Mouse (Mus musculus) cerebellum, postnatal 4 days (tissue): ENCODE measurements around the gene Anln.
A peak's percentile ranks its signal among the peaks of the same experiment; 100 is the strongest.

ENCODE experiments used
- DNase-seq, 2 experiments: peaks; one replicate each; pipeline ENCODE4 v3.0.0; 2022; ENCODE audit warnings: low spot score in 2 of 2, mixed read lengths in 1 of 2

Gene Anln

GRCm38 (mm10) chr9:22402976-22403375 lies 14.0 kb upstream of the Anln start:
- DNase-seq = no peak

DNA sequence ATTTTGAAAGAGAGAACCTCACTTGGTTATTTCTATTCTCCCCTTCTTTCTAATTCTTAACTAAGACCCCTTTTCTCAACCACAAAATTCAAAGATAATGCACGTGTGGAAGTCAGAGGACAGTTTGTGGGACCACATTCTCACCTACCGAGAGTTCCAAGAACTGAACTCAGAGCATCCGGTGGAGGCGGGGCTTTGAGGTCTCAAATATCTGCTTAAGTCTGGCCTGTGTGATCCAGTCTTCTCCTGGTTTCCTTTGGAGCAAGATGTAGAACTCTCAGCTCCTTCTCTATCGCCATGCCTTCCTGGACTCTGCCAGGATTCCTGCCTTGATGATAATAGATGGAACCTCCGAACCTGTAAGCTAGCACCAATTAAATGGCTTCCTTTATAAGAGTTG lies 13.0 kb upstream of the Anln start:
- no peak for DNase-seq

- DNase-seq = no peak
Measured at GRCm38 (mm10) chr9:22399021-22399420, 10.0 kb upstream of the Anln start.

- no peak for DNase-seq
Measured at GRCm38 (mm10) chr9:22394725-22395124, 5.7 kb upstream of the Anln start.

DNA sequence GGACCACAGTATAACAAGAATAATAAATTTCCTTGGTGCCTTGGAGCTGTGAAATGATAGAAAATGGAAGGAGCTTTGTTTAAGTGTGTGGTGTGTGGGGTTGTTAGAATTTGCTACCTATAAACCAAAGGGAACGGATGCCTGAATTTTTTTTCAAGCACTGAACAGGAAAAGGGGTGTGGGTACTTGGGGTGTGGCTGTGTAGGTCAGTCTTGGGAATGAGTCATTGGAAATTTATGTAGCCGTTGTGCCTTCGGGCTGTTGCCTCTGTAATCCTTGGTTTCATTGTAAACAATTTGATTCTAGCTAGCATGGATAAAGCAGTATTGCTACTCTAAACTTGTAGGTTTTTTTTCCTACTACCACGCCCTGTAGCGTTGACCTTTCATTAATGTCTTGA lies 1.4 kb upstream of the Anln start:
- DNase-seq = no peak

- no peak for DNase-seq
Measured at GRCm38 (mm10) chr9:22389736-22390245, 803 bp upstream of the Anln start.

DNA sequence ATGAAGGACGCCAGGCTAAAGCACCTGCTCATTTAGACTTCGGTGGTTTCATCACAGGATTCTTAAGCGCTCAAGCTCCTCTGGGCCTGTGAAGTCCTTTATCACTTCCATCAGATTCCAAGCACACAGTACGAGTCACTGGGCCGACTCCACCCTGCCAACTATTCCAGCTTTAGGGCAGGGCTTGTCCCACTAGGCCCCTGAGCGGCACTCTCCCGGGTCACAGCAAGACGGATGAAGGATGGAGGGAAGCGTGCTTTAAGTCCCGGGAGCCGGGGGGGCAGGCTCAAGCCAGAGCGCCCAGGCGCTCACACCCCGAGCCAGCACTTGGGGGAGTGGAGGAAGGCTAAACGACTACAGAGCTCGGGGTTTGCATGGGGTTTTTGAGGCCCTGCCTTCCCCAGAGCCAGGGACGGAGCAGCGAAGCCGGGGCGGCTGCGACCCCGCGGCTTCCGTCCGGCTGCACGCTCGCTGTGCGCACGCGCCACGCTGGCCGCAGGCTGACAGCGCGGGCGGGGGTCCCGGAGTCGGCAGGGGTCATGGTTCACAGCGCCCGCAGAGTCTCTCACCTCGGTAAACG lies 497 bp downstream of the Anln start:
- DNase-seq = no peak

- no peak for DNase-seq
Measured at GRCm38 (mm10) chr9:22387901-22388300, 1.1 kb downstream of the Anln start.

- DNase-seq = no peak
Measured at GRCm38 (mm10) chr9:22385890-22386289, 3.1 kb downstream of the Anln start.

DNA sequence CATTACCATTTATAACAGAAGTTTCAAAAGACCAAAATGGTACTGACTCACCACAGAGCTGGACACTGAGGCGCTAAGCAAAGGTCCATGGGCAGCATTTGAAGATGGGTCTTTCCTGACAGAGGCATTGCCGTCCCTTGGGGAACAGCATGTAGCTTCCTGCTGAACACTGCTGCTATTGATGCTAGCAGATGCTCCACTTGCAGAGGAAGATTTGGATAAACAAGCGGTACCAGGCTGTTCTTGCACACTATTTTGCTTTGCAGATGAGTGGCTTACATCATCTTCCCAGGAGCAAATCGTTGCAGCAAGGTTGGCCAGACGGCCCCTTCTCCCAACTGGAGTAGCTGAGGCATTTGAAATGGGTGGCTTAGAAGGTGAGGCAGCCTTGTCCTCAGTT lies 12.9 kb downstream of the Anln start:
- DNase-seq = no peak

GRCm38 (mm10) chr9:22372760-22373159 lies 16.2 kb downstream of the Anln start:
- DNase-seq = peak in 1 of 2 experiments; percentile 7

GRCm38 (mm10) chr9:22368030-22368429 lies 21.0 kb downstream of the Anln start:
- no peak for DNase-seq

DNA sequence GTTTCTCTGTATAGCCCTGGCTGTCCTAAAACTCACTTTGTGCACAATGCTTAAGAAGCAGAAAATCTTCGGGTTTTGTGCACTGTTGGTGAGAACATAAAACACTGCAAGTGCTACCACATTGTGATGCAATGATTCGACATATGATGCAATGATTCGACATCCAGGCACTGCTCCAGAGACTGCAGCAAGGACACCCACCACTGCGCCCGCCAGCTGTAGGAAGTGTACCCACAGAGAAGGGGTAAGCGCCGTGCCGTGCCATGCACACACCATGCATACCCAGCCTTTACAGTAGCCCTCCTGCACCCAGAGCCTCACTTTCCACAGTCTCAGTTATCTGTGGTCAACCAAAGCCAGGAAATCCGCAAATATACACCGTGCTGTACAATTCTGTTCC lies 22.4 kb downstream of the Anln start:
- no peak for DNase-seq

DNA sequence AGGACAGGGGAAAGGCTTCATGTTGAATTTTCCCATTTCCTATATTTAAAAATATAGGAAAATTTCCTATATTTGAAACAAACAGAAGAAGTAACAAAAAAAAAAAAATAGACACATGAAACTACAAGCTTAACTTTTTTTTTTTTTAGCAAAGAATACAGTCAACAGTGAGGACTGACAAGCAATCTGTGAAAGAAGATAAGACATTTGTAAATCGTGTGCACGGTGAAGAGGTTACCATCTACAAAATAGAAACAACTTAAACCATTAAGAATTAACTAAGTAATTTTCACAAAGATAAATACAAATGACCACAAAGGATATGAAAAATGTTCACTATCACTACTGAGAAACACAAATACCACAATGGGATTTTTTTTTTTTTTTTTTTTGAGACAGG lies 22.8 kb downstream of the Anln start:
- no peak for DNase-seq

GRCm38 (mm10) chr9:22360916-22361315 lies 28.1 kb downstream of the Anln start:
- no peak for DNase-seq

DNA sequence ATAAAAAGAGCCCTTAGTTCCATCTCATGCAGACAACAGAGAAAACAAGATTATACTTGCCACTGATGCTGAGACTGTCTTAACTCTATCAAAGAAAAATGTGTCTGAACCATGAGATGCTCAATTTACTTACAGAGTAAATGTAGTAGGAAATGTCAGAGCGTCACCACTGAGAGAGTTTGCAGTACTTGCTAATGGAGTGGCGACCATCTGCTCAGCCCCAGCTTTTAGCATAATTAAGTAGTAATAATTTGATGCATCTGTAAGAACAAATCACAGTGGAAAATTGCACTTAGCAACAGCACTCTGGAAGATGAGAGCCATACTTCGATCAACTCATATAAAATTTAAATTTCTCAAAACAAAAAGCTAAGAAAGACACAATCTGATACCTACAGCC lies 33.1 kb downstream of the Anln start:
- no peak for DNase-seq

- DNase-seq = no peak
Measured at GRCm38 (mm10) chr9:22353901-22354300, 35.1 kb downstream of the Anln start.

DNA sequence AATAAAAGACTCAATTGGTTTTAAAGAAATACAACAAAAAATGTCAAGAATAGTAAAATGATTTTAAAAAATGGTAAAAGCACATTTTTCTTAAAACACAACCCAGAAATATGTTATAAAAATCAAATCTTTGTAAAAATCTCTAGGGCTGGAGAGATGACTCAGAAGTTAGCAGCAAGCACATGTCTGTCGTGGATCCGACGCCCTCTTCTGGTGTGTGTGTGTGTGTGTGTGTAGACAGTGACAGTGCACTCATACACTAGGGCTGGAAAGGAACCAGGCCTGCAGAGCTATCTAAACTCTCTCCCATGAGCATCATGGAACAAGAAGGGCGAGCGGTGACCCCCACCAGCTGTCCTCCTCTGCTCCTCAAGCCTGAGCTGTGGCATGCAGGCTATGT lies 35.5 kb downstream of the Anln start:
- DNase-seq = no peak

DNA sequence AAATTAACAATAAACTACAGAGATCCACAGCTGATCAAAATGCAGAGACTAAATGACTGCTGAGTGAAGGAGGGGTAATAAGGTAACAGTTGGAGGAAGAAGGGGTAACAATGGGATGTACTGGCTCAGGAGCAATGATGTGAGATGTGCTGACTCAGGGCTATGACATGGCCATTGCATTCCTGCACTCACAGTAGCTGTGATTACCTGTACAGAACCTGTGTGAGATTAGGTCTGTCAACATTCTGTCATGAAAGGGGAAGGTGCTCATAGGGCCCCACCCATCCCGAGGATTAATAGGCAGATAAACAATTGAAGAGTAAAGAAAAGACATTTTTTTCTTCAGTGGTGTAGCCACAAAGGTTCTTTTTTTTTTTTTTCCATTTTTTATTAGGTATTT lies 48.7 kb downstream of the Anln start:
- DNase-seq = no peak

DNA sequence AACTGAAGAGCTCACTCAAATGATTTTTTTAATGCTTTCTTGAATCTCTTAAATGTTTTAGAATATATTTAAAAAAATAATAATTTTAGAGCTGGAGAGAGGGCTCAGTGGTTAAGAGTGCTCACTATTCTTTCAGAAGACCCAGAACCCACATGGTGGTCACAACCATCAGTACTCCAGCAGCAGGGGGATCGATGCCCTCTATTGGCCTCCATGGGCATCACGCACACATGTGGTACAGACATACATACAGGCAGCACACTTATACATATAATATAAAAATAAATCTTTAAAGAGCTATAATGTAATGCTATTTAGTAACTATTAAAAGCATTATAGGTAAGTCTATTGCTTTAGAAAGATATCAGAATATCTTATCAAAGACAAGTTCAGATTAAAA lies 51.8 kb downstream of the Anln start:
- DNase-seq = no peak

DNA sequence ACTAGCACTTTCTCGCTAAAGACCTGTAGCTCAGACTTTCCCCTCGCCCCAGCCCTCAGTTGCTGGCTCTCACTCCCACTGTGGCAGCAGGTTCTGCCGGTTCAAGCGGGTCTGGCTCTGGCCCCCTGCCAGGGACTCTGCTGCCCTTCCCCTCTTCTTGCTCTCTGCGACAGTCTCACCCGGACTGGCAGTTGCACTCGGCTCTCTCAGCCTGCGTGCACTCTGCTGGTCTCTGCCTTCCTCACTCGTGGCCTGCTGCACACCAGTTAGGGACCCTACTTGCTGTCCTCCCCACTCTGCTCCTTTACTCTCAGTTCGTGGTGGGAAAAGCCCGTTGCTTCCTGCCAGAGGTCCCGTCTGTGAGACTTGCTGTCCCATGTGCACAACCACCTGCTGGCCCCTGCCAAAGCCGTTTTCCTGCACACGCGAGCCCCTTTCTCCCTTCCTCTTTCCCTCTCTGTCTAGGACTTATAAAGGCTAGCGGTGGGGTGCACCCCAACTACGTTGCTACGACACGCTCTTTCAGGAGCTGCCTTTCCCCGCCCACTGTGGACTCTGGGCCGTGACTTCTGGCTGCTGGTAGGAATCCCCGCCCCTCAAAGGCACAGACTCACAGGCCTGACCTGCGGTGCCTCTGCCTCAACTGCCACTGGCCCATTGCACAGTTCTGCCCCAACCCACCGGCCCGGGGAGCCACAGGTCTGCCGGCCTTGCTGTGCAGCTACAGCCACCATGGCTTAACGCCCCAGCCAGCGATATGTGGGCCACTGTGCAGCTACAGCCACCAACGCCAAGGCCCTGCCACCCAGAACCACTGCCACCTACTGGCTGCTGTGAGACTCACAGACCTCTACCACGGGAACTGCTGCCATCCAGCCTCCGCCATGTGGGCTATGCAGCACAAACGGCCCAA lies 61.3 kb downstream of the Anln start:
- peak; percentile 77 to 89 for DNase-seq

DNA sequence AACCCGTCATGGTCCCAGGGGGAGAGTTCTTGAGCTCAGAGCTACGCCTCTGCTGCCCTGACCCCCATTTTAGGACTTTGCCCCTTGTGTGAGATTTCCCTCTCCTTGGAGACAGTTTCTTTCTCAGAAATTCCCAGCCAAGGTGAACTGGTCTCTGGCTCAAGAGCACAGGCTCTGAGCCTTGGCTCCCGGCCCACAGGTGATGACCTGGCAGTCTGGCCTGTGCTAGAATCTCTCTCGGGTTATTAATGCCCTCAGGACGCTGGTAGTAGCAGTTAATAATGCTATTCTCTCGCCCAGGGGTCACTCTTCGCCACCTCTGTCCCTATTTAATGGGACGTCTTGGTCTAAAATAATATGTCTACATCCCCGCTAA lies 61.9 kb downstream of the Anln start:
- no peak for DNase-seq

- DNase-seq = no peak
Measured at GRCm38 (mm10) chr9:22324579-22324978, 64.4 kb downstream of the Anln start.
